Mouse (Mus musculus): ENCODE measurements around the gene Pip4k2c.
"Not testable (repeated sequence)": the region's sequence is repeated elsewhere in the genome, so short reads cannot be mapped to it uniquely, and the experiment has no call there.

- TF ChIP-seq GATA1, TAL1 (IDR thresholded peaks at IDR 0.05; ENCODE audit: low read length): not testable (repeated sequence)
Observed at GRCm38 (mm10) chr10:127152556-127152955, 58.8 kb downstream of the Pip4k2c start.
